Mouse (Mus musculus): ENCODE results near the gene Slc7a5. TPM values are rescaled to one million over a fixed set of nuclear protein-coding genes. Genes with fewer than 3 reads are reported as not detected.
A peak's percentile ranks its signal among the peaks of the same experiment; 100 is the strongest.

The Slc7a5 gene
- total RNA-seq, 2 experiments from 2014 or later: 61.9 to 73.8 TPM

GRCm38 (mm10) chr8:121861276-121861675, 46.2 kb downstream of the Slc7a5 start:
- no peak for DNase-seq (ENCODE audit: low spot score in 2 of 2)
- intact Hi-C loops (cut with DNase I): no loop called here

- intact Hi-C loops (cut with DNase I): no loop called here
These were observed 49.7 kb downstream of the Slc7a5 start for GRCm38 (mm10) chr8:121857747-121858146.

GRCm38 (mm10) chr8:121857331-121857730, 50.2 kb downstream of the Slc7a5 start:
- no peak for DNase-seq (ENCODE audit: low spot score in 2 of 2)
- intact Hi-C loops (cut with DNase I): no loop called here

More at GRCm38 (mm10) chr8:121857747-121858146, 49.7 kb downstream of the Slc7a5 start:
- no peak for DNase-seq (ENCODE audit: low spot score in 2 of 2)

- intact Hi-C loops (cut with DNase I): no loop called here
- no peak for DNase-seq (ENCODE audit: low spot score in 2 of 2)
These were observed 51.3 kb downstream of the Slc7a5 start for GRCm38 (mm10) chr8:121856071-121856746.

DNA sequence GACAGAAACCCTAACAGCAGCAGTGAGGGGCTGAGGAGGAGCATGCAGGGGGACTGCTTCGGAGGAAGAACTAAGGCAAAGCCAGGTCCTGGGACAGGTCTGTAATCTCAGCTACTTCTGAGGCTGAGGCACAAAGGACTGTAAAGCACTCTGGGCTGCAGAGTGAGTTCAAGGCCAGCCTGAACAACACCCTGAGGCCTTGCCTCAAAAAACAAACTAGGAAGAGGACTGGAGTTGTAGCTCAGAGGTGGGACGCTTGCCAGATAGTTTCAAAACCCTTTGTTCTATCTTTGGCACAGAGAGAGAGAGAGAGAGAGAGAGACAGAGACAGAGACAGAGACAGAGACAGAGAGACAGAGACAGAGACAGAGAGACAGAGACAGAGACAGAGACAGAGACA, 53.9 kb downstream of the Slc7a5 start:
- intact Hi-C loops (cut with DNase I): loop anchor here (5.0 kb wide), 1 partner anchor 74 kb away; no protein-coding TSS in a partner anchor
- DNase-seq (ENCODE audit: low spot score in 2 of 2): no peak

- no peak for DNase-seq (ENCODE audit: low spot score in 2 of 2)
- intact Hi-C loops (cut with DNase I): loop anchor here (5.0 kb wide), 1 partner anchor 75 kb away; no protein-coding TSS in a partner anchor
These were observed 55.0 kb downstream of the Slc7a5 start for GRCm38 (mm10) chr8:121852464-121852863.

DNA sequence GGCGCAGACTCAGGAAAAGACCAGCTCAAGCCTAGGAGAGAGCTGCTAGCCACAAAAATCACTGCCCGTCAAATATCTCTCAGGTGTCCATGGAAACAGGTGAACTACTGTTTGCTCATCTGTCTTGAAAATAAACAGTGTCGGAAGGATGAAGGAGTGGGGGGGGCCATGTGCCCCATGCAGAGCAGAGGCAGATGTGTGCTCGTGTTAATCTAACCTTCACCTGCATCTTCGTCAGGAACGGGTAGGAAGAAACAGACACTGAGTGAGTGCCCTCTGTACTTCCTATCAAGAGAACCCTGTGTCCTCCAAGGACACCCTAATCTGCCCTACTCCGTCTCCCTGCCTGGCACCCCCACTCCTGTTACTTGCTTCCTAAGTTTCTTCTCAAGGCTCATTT, 55.8 kb downstream of the Slc7a5 start:
- intact Hi-C loops (cut with DNase I): loop anchor here (5.0 kb wide), 1 partner anchor 76 kb away; no protein-coding TSS in a partner anchor
- DNase-seq (ENCODE audit: low spot score in 2 of 2): no peak

DNA sequence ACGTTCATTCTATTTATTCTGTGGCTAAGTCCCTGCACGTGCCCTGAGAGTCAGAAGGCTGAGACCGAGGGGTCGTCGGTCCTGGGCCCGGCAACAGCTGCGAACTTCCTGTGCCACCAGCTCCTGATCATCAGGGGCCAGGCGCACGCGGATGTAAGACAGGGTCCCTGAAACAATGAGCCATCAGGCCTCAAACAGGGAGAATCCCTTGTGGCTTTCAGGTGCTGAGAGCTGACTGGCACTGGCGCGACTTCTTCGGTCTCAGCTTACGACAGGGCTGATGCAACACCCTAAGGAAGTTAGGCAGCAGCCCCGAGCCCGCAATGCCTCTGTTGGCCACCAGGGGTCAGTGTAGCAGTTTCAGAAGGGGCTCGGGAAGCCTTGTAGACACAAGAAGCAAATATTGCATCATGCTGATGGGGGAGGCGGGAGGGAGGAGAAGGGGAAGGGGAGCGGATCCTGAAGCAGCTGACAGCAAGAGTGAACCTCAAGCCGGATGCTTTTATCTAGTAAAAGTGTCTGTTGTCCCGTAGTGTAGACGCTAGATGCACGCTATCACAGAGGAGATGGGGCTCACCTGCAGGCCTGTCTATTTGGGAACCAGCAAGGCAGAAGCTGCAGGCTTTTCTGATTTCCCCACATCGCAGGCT, 56.5 kb downstream of the Slc7a5 start:
- DNase-seq (ENCODE audit: low spot score in 2 of 2): peak; percentile 95 to 96
- intact Hi-C loops (cut with DNase I): loop anchor here (1.0 to 5.0 kb wide), 2 partner anchors 58 to 76 kb away; no protein-coding TSS in a partner anchor

DNA sequence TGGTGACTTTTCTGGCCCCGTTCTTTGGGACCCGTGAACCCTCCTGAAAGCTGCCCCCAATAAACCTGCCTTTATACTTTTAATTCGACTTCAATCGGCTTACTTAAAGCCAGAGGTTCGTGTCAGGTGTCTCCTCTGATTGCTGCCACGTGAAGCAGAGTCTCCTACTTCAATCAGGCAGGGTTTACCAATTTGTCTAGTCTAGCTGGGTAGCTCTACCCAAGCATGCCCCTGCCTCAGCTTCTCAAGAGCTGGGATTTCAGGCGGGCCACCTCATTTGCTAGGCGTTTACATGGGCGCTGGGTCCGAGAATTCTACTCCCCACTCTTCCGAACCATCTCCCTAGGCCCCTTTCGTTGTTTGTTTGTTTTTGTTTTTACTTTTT, 57.1 kb downstream of the Slc7a5 start:
- intact Hi-C loops (cut with DNase I): loop anchor here (1.0 to 5.0 kb wide), 2 partner anchors 59 to 77 kb away; no protein-coding TSS in a partner anchor

GRCm38 (mm10) chr8:121850018-121850417, 57.5 kb downstream of the Slc7a5 start:
- intact Hi-C loops (cut with DNase I): loop anchor here (1.0 to 5.0 kb wide), 2 partner anchors 59 to 77 kb away; no protein-coding TSS in a partner anchor
- peak; percentile 65 for DNase-seq (ENCODE audit: low spot score in 2 of 2)

More for the DNA sequence above, 57.1 kb downstream of the Slc7a5 start:
- no peak for DNase-seq (ENCODE audit: low spot score in 2 of 2)

- DNase-seq (ENCODE audit: low spot score in 2 of 2): no peak
- intact Hi-C loops (cut with DNase I): no loop called here
These were observed 58.2 kb downstream of the Slc7a5 start for GRCm38 (mm10) chr8:121849303-121849702.

- no peak for DNase-seq (ENCODE audit: low spot score in 2 of 2)
- intact Hi-C loops (cut with DNase I): no loop called here
These were observed 59.0 kb downstream of the Slc7a5 start for GRCm38 (mm10) chr8:121848495-121848894.

DNA sequence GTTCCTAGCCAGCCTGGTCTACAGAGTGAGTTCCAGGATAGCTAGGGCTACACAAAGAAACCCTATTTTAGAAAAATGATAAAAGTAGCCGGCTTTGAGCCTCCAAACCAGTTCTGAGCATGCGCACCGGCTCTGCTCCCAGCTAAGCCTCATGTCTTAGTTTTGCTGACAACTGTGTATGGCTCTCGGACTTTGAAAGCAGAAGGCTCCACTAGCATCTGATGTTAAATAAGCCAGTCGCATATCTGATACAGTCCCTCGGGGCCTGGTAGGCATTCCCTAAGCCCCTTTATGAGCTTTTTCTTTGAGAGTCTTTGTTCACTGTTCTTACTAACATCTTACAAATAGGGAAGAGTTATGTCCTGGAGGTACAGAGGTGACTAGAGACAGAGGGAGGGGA, 59.5 kb downstream of the Slc7a5 start:
- intact Hi-C loops (cut with DNase I): no loop called here
- DNase-seq (ENCODE audit: low spot score in 2 of 2): no peak

- intact Hi-C loops (cut with DNase I): no loop called here
- no peak for DNase-seq (ENCODE audit: low spot score in 2 of 2)
These were observed 60.2 kb downstream of the Slc7a5 start for GRCm38 (mm10) chr8:121847261-121847822.

- intact Hi-C loops (cut with DNase I): no loop called here
- no peak for DNase-seq (ENCODE audit: low spot score in 2 of 2)
These were observed 60.7 kb downstream of the Slc7a5 start for GRCm38 (mm10) chr8:121846815-121847214.

- intact Hi-C loops (cut with DNase I): no loop called here
- no peak for DNase-seq (ENCODE audit: low spot score in 2 of 2)
These were observed 62.7 kb downstream of the Slc7a5 start for GRCm38 (mm10) chr8:121844765-121845164.

GRCm38 (mm10) chr8:121843184-121843733, 64.2 kb downstream of the Slc7a5 start:
- intact Hi-C loops (cut with DNase I): no loop called here

DNA sequence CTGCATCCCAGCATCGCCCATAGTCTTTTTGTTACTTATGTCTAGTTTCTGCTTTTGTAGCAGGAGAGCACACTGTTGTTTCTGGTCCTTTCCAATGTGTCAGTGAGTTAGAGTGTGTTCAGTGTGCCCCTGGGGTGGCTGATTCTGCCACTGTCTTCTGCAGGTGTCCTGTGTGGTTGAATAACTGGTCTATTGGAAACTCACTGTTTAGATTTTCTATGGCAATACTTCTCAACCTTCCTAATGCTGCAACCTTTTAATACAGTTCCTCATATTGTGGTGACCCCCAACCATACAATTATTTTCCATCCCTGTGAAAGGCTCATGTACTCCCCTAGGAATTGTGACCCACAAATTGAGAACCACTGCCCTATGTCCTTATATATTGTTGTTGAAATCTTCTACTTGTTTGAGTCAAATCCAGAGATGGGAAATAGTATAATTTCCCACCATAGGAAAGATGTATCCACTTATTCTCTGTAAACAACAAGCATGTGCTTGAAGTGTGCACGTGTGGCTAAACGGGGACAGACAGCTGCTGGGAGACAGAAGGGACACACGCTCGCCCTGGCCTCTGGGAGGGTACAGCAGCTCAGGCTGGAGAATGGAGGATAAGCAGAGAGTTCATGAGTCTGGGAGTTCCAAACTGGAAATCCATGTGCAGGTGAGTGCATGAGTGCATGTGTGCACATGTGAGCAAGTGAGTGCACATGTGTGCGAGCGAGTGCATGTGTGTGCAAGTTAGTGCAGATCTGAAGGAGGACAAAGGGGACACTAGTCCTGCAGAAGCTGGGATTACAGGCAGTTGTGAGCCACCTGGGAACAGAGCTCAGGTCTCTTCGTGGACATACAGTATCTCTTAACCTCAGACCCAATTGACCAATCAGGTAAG, 65.2 kb downstream of the Slc7a5 start:
- no peak for DNase-seq (ENCODE audit: low spot score in 2 of 2)
- intact Hi-C loops (cut with DNase I): no loop called here

More at GRCm38 (mm10) chr8:121843184-121843733, 64.2 kb downstream of the Slc7a5 start:
- DNase-seq (ENCODE audit: low spot score in 2 of 2): no peak

- intact Hi-C loops (cut with DNase I): no loop called here
- peak; percentile 67 to 73 for DNase-seq (ENCODE audit: low spot score in 2 of 2)
These were observed 66.3 kb downstream of the Slc7a5 start for GRCm38 (mm10) chr8:121841242-121841641.

Data from left cerebral cortex, postnatal 36 days (tissue).